In the genomic region with DNA sequence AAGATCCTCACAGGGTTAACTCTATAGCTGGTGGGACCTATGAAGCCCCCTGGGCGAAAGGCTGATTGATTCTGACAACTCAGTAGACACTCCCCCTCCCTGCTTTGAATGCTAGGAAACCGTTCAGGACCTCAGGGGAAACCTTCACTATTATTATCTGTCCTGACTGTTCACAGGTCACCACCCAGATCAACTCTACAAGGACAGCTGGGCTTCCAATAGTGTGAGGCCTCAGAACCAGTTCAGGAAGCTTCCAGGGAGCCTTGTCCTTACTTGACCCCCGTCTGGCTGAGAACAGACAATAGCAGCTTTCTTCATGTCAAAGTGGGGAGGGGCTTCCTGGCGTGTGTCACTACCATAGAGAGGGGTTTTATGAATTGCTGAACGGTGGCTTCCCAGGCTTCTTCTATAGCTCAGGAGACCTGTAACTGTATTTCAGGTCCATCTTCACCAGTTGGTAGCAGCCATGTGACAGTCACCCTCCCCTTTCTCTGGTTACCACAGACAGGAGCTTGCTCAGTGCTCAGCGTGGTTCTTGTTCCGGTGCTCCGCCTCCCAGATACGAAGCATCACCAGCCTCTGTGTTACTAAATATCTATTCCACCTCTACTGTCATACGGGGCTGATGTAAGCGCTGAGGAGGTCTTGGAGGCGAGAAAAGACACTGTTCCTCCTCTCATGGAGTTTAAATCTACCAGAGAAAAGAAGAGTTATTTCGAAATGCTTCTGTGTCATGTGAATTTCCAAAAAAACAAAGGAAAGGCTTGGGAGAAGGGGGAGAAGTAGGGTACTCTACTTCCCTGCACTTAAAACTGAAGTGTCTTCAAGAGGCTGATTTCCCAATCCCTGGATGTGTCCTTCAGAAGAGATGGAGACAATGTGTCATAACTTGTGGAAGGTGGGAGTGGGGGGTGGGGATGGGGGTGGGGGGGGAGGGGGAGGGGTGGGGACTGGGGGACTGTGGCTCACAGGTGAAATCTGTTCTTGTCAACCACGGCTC, we compare ENCODE assay signal across 9 mouse cellular contexts.
DNase-seq lines count a peak whose midpoint lies in the region; ATAC-seq and TF ChIP-seq lines count a peak whose summit lies in the region.
"Had no signal": no experiment of that assay in that cellular context is flagged by ENCODE, and none has a peak within 500 bp of the region (broad histone marks: within the 10 kb centered on the region; RNA-seq: fewer than 3 reads in every experiment).

No protein-coding gene starts in this region.

- H3K4me2 ChIP-seq in forebrain, embryonic 13.5 days = peak overlapping the region; percentile 42
- H3K4me2 ChIP-seq in hindbrain, embryonic 11.5 days (replicated peaks; ENCODE audit: low read depth, low read length) = peak overlapping the region; percentile 24
- H3K4me2 ChIP-seq in midbrain, embryonic 14.5 days (ENCODE audit: low read length) = peak overlapping the region; percentile 31
- H3K4me2 ChIP-seq in stomach, postnatal 0 days (replicated peaks; ENCODE audit: low read depth) = no peak overlapping the region

- no peak overlapping the region for H3K9ac ChIP-seq in forebrain, embryonic 13.5 days
- peak overlapping the region; percentile 20; the same call in 1 of the 2 replicates for H3K9ac ChIP-seq in hindbrain, embryonic 11.5 days (ENCODE audit: low read depth, low read length)
- no peak overlapping the region for H3K9ac ChIP-seq in midbrain, embryonic 14.5 days (replicated peaks; ENCODE audit: low read length)
- H3K9ac ChIP-seq in stomach, postnatal 0 days (ENCODE audit: low read length) = no peak overlapping the region

- DNase-seq in CD4-positive, CD25-positive, alpha-beta regulatory T cell, adult 2 months (ENCODE audit: low read depth, low spot score) = peak; percentile 86
- peak; percentile 62 for DNase-seq in NIH3T3 (ENCODE audit: low read depth)
- DNase-seq in hindbrain, embryonic 11.5 days (ENCODE audit: low spot score) = peak; percentile 60
- no peak for DNase-seq in limb, embryonic 10.5 days (ENCODE audit: low spot score)
- DNase-seq in midbrain, embryonic 14.5 days = no peak
- no peak for DNase-seq in stomach, postnatal 0 days (ENCODE audit: low spot score)
- DNase-seq in urinary bladder, postnatal 36 days (ENCODE audit: low spot score in 2 of 2) = no peak

- no peaks in the 10 kb centered on the region for H3K36me3 ChIP-seq in forebrain, embryonic 13.5 days (ENCODE audit: poor library complexity, severe bottlenecking)
- no peaks in the 10 kb centered on the region for H3K36me3 ChIP-seq in hindbrain, embryonic 11.5 days (ENCODE audit: control insufficient read depth, insufficient read depth, low read length)
- H3K36me3 ChIP-seq in limb, embryonic 10.5 days = no peaks in the 10 kb centered on the region
- H3K36me3 ChIP-seq in midbrain, embryonic 14.5 days (ENCODE audit: control insufficient read depth, insufficient read depth, low read length) = no peaks in the 10 kb centered on the region
- no peaks in the 10 kb centered on the region for H3K36me3 ChIP-seq in stomach, postnatal 0 days (ENCODE audit: control insufficient read depth, insufficient read depth, low read length)

- TF ChIP-seq EP300 in stomach, postnatal 0 days (optimal IDR thresholded peaks at IDR 0.05) = no peak

- TF ChIP-seq CTCF in stomach, postnatal 0 days (IDR thresholded peaks at IDR 0.05; ENCODE audit: low read depth) = no peak

- H3K27me3 ChIP-seq in forebrain, embryonic 13.5 days = no peaks in the 10 kb centered on the region
- H3K27me3 ChIP-seq in hindbrain, embryonic 11.5 days (ENCODE audit: control insufficient read depth, insufficient read depth, low read length) = no peaks in the 10 kb centered on the region
- no peaks in the 10 kb centered on the region for H3K27me3 ChIP-seq in limb, embryonic 10.5 days (ENCODE audit: low read depth, poor library complexity, severe bottlenecking)
- no peaks in the 10 kb centered on the region for H3K27me3 ChIP-seq in midbrain, embryonic 14.5 days (ENCODE audit: control insufficient read depth, insufficient read depth, low read length)
- H3K27me3 ChIP-seq in stomach, postnatal 0 days (ENCODE audit: control insufficient read depth, insufficient read depth, low read length) = no peaks in the 10 kb centered on the region

- H3K27ac ChIP-seq in forebrain, embryonic 13.5 days = no peak overlapping the region
- no peak overlapping the region for H3K27ac ChIP-seq in hindbrain, embryonic 11.5 days (ENCODE audit: low read depth, low read length)
- 0 out of 2 replicates have a peak overlapping the region, but pooled peaks have one; percentile 26 for H3K27ac ChIP-seq in limb, embryonic 10.5 days
- H3K27ac ChIP-seq in midbrain, embryonic 14.5 days (replicated peaks; ENCODE audit: low read depth, low read length) = no peak overlapping the region
- no peak overlapping the region; the same call in 1 of the 2 replicates for H3K27ac ChIP-seq in stomach, postnatal 0 days (replicated peaks)

- WGBS in forebrain, embryonic 13.5 days = 31% methylated on average over 14 of the region's 14 CpGs
- WGBS in hindbrain, embryonic 11.5 days = 22% methylated on average over 14 of the region's 14 CpGs
- WGBS in limb, embryonic 10.5 days = 46% methylated on average over 14 of the region's 14 CpGs
- WGBS in midbrain, embryonic 14.5 days = 35% methylated on average over 14 of the region's 14 CpGs
- WGBS in stomach, postnatal 0 days = 35% methylated on average over 14 of the region's 14 CpGs

- no peak overlapping the region for H3K4me3 ChIP-seq in forebrain, embryonic 13.5 days
- 0 out of 2 replicates have a peak overlapping the region, but pooled peaks have one; percentile 6 for H3K4me3 ChIP-seq in hindbrain, embryonic 11.5 days (ENCODE audit: low read depth, low read length)
- H3K4me3 ChIP-seq in limb, embryonic 10.5 days = peak overlapping the region; percentile 1; the same call in 1 of the 2 replicates
- no peak overlapping the region for H3K4me3 ChIP-seq in midbrain, embryonic 14.5 days (replicated peaks; ENCODE audit: low read depth, low read length)
- H3K4me3 ChIP-seq in stomach, postnatal 0 days (ENCODE audit: low read depth, low read length) = no peak overlapping the region
- H3K4me3 ChIP-seq: erythroblast, embryonic 14.5 days had no signal

- peaks cover 8% of the 10 kb centered on the region for H3K4me1 ChIP-seq in forebrain, embryonic 13.5 days
- H3K4me1 ChIP-seq in hindbrain, embryonic 11.5 days (replicated peaks; ENCODE audit: control insufficient read depth, insufficient read depth, low read length) = peaks cover 3% of the 10 kb centered on the region; the same call in 1 of the 2 replicates
- peaks cover 13% of the 10 kb centered on the region for H3K4me1 ChIP-seq in limb, embryonic 10.5 days
- peaks cover 5% of the 10 kb centered on the region; the same call in 1 of the 2 replicates for H3K4me1 ChIP-seq in midbrain, embryonic 14.5 days (ENCODE audit: control insufficient read depth, insufficient read depth, low read length)
- peaks cover 4% of the 10 kb centered on the region; the same call in 1 of the 2 replicates for H3K4me1 ChIP-seq in stomach, postnatal 0 days (replicated peaks; ENCODE audit: control insufficient read depth, insufficient read depth)

- H3K9me3 ChIP-seq in forebrain, embryonic 13.5 days (replicated peaks) = no peaks in the 10 kb centered on the region
- no peaks in the 10 kb centered on the region for H3K9me3 ChIP-seq in hindbrain, embryonic 11.5 days (ENCODE audit: control insufficient read depth, low read length)
- H3K9me3 ChIP-seq in limb, embryonic 10.5 days (replicated peaks) = no peaks in the 10 kb centered on the region
- no peaks in the 10 kb centered on the region for H3K9me3 ChIP-seq in midbrain, embryonic 14.5 days (ENCODE audit: control insufficient read depth, low read length)
- no peaks in the 10 kb centered on the region for H3K9me3 ChIP-seq in stomach, postnatal 0 days (ENCODE audit: control insufficient read depth, low read length)

- ATAC-seq in forebrain, embryonic 13.5 days = peak; percentile 73
- ATAC-seq in hindbrain, embryonic 11.5 days (ENCODE audit: low FRiP score) = peak; percentile 82
- 0 out of 2 replicates have a peak, but pooled peaks have one; percentile 40 for ATAC-seq in midbrain, embryonic 14.5 days (ENCODE audit: low FRiP score, low TSS enrichment)
- peak; percentile 43; the same call in 1 of the 2 replicates for ATAC-seq in stomach, postnatal 0 days (ENCODE audit: low FRiP score, low TSS enrichment)

Comparison
In these comparisons a context has a peak if more than half of its experiments do, and no peak if none do; other contexts are left out.
1. DNase-seq: peak in CD4-positive, CD25-positive, alpha-beta regulatory T cell, adult 2 months (single experiment), NIH3T3 (single experiment) and hindbrain, embryonic 11.5 days (single experiment); none in limb, embryonic 10.5 days (single experiment), midbrain, embryonic 14.5 days (single experiment), stomach, postnatal 0 days (single experiment) and urinary bladder, postnatal 36 days (0 of 2).
2. H3K4me3 ChIP-seq: peak in hindbrain, embryonic 11.5 days (single experiment) and limb, embryonic 10.5 days (single experiment); none in forebrain, embryonic 13.5 days (single experiment), midbrain, embryonic 14.5 days (single experiment) and stomach, postnatal 0 days (single experiment).
3. Peak in every context shown above with its lines, with median percentiles within 50 percentile points of each other: ATAC-seq.